Mouse (Mus musculus) G1E (cell line): ENCODE measurements around the gene Myt1l.

Experiments used
- CTCF ChIP-seq: IDR thresholded peaks from 2 replicates; pipeline ENCODE4 v1.5.1; 2012; ENCODE audit warnings: low read depth, low read length, inconsistent platforms, mixed read lengths
- GATA1 ChIP-seq: IDR thresholded peaks from 2 replicates; pipeline ENCODE4 v1.6.1; 2012; ENCODE audit warnings: borderline replicate concordance, low read length, inconsistent platforms, mixed read lengths
- GATA2 ChIP-seq: IDR thresholded peaks from 2 replicates; pipeline ENCODE4 v1.6.1; 2012; ENCODE audit warnings: low read depth, low read length, inconsistent platforms, borderline replicate concordance
- POLR2AphosphoS5 ChIP-seq: IDR thresholded peaks from 2 replicates; pipeline ENCODE4 v1.6.1; 2012; ENCODE audit warnings: low read depth, low read length, inconsistent platforms; ENCODE audit not compliant: insufficient replicate concordance
- TAL1 ChIP-seq: conservative IDR thresholded peaks from 2 replicates; pipeline ENCODE4 v1.6.1; 2012; ENCODE audit warnings: low read depth, low read length, inconsistent platforms, mixed read lengths

DNA sequence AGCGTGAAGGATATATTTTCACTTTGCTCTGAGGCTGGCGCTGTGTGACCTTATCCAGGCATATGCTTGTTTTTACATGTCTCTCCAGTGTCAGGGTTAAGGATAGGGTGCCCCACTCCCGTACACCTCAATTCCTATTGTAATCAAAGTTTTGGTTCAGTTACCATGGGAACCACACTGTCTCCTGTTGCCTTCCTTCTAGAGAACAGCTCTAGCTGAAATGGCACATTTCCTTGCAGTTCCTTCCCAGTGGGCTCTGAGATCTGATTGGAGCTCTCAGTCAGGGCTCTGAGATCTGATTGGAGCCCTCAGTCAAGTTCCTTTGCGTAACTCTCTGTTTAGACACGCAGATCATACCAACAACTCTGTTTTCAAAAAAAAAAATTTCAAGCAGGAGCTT, 93.3 kb downstream of the Myt1l start:
- TF ChIP-seq TAL1, result no peak
- no peak for TF ChIP-seq POLR2AphosphoS5
- no peak for TF ChIP-seq CTCF
- TF ChIP-seq GATA1, result no peak
- no peak for TF ChIP-seq GATA2
